Mouse (Mus musculus) MEL (cell line): ENCODE measurements around the gene Tgm2. TPM values are rescaled to one million over a fixed set of nuclear protein-coding genes. Genes with fewer than 3 reads are reported as not detected.

Source experiments
- DNase-seq: peaks from one replicate; pipeline ENCODE4 v3.0.0; 2011; ENCODE audit warnings: low read depth, low spot score
- H3K27ac ChIP-seq: 2 replicates; pipeline ENCODE4 v1.5.1; 2012; ENCODE audit warnings: low read depth, mild to moderate bottlenecking, control low read depth, low read length, moderate library complexity; ENCODE audit not compliant: control insufficient read depth
- H3K27me3 ChIP-seq, 2 experiments: fragments of 150-350 bp in 1 of 2; sonication (generic) in 1 of 2; 2 replicates each; pipeline ENCODE4 v1.6.1; 2012; ENCODE audit warnings: low read length in 2 of 2, mild to moderate bottlenecking in 2 of 2, improper control_type of control experiment in 1 of 2, moderate library complexity in 1 of 2; ENCODE audit not compliant: insufficient read depth in 2 of 2, control insufficient read depth in 1 of 2
- H3K36me3 ChIP-seq, 2 experiments: 2 replicates each; pipeline ENCODE4 v1.6.1; 2012 to 2014; ENCODE audit warnings: low read length in 2 of 2, improper control_type of control experiment in 1 of 2, inconsistent platforms in 1 of 2, mild to moderate bottlenecking in 1 of 2; ENCODE audit not compliant: insufficient read depth in 2 of 2, control insufficient read depth in 1 of 2
- H3K4me1 ChIP-seq, 2 experiments: fragments of 150-350 bp in 1 of 2; sonication (generic) in 1 of 2; 2 replicates each; pipeline ENCODE4 v1.6.1; 2012; ENCODE audit warnings: low read length in 2 of 2, improper control_type of control experiment in 1 of 2, mild to moderate bottlenecking in 1 of 2; ENCODE audit not compliant: insufficient read depth in 2 of 2, control insufficient read depth in 1 of 2
- H3K4me3 ChIP-seq, 2 experiments: fragments of 150-350 bp in 1 of 2; sonication (generic) in 1 of 2; 2 replicates each; pipeline ENCODE4 v1.5.1; 2012; ENCODE audit warnings: low read depth in 2 of 2, low read length in 2 of 2, mild to moderate bottlenecking in 2 of 2, moderate library complexity in 2 of 2, control low read depth in 1 of 2, improper control_type of control experiment in 1 of 2; ENCODE audit not compliant: control insufficient read depth in 1 of 2, insufficient read depth in 1 of 2
- H3K79me2 ChIP-seq: 2 replicates; pipeline ENCODE4 v1.6.1; 2012; ENCODE audit warnings: mild to moderate bottlenecking, low read length, moderate library complexity; ENCODE audit not compliant: control insufficient read depth, poor library complexity, insufficient read depth
- H3K9ac ChIP-seq: 2 replicates; pipeline ENCODE4 v1.6.1; 2012; ENCODE audit warnings: low read depth, mild to moderate bottlenecking, control low read depth, low read length, moderate library complexity; ENCODE audit not compliant: control insufficient read depth, poor library complexity, severe bottlenecking
- H3K9me3 ChIP-seq: fragments of 150-350 bp; sonication (generic); replicated peaks from 2 replicates; pipeline ENCODE4 v1.6.1; 2012; ENCODE audit warnings: mild to moderate bottlenecking, low read length, improper control_type of control experiment, moderate library complexity; ENCODE audit not compliant: insufficient read depth
- EP300 ChIP-seq, 2 experiments: IDR thresholded peaks; 2 replicates each; pipeline ENCODE4 v1.6.1; 2011; ENCODE audit warnings: improper control_type of control experiment in 2 of 2, low read length in 2 of 2, low read depth in 1 of 2, mild to moderate bottlenecking in 1 of 2
- GABPA ChIP-seq: IDR thresholded peaks from 2 replicates; pipeline ENCODE4 v1.6.1; 2012; ENCODE audit warnings: low read depth, mild to moderate bottlenecking, inconsistent platforms, low read length, improper control_type of control experiment, moderate library complexity
- HCFC1 ChIP-seq: IDR thresholded peaks from 2 replicates; pipeline ENCODE4 v1.6.1; 2012; ENCODE audit warnings: low read depth, mild to moderate bottlenecking, inconsistent platforms, low read length, improper control_type of control experiment, moderate library complexity
- MAFK ChIP-seq: IDR thresholded peaks from 2 replicates; pipeline ENCODE4 v1.6.1; 2011; ENCODE audit warnings: low read depth, mild to moderate bottlenecking, low read length, improper control_type of control experiment, borderline replicate concordance
- MAX ChIP-seq: IDR thresholded peaks from 2 replicates; pipeline ENCODE4 v1.6.1; 2011; ENCODE audit warnings: low read length, improper control_type of control experiment
- MXI1 ChIP-seq: IDR thresholded peaks from 2 replicates; pipeline ENCODE4 v1.6.1; 2011; ENCODE audit warnings: mild to moderate bottlenecking, low read depth, low read length, improper control_type of control experiment
- MYB ChIP-seq: IDR thresholded peaks from 2 replicates; pipeline ENCODE4 v1.6.1; 2011; ENCODE audit warnings: mild to moderate bottlenecking, low read depth, low read length, improper control_type of control experiment
- POLR2AphosphoS5 ChIP-seq: IDR thresholded peaks from 2 replicates; pipeline ENCODE4 v1.6.1; 2012; ENCODE audit warnings: low read depth, borderline replicate concordance, mild to moderate bottlenecking, inconsistent platforms, low read length, moderate library complexity, mixed read lengths
- SIN3A ChIP-seq: IDR thresholded peaks from 2 replicates; pipeline ENCODE4 v1.6.1; 2012; ENCODE audit warnings: low read length, improper control_type of control experiment, inconsistent platforms
- polyA plus RNA-seq, 2 experiments: library from polyadenylated mRNA; stranded (reverse) in 1 of 2; unstranded in 1 of 2; fragments of >175 nt in 1 of 2; fragments of >200 nt in 1 of 2; gene quantifications; 2 replicates each; pipeline versions ENCODE4 v1.2.1 to v1.2.4; 2012; ENCODE audit warnings: low replicate concordance in 2 of 2, low read depth in 1 of 2; ENCODE audit not compliant: insufficient read length in 2 of 2, insufficient read depth in 1 of 2, missing spikeins in 1 of 2
- total RNA-seq: library from RNA; depleted of rRNA; stranded (reverse); fragments of 300-350 nt; gene quantifications from 2 replicates; pipeline ENCODE4 v1.2.3, GENCODE M21; 2012

The Tgm2 gene
- total and polyA plus RNA-seq, 3 experiments: 7.7 to 11.0 TPM; not detected in 1

DNA sequence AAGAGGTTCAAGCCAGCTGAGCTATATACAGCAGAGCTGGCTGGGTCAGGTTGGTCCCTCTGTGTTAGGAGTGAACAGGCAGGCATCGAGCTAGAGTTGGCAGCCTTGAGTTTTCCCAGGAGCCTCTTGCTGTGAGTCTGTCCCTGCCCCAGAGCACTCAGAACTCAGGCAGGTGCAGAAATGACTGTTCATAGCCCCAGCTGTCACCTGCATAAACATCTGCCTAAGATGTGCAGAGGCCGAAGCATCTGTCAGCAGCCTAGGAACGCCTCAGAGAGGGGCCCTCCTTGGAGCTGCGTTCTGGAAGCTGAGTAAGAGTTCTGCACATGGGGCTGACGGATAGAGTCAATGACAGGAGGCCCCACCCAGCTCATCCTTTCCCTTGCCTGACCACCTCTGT is 31.3 kb downstream of the Tgm2 start:
- Histone ChIP-seq H3K9me3 (no peaks in the 10 kb centered on the region), H3K27ac (no peak overlapping the region), H3K36me3 (no peaks in the 10 kb centered on the region), H3K4me1 (peaks cover 0 to 8% of the 10 kb centered on the region in 2 experiments; a peak in 1 of 4 replicates), H3K27me3 (no peaks in the 10 kb centered on the region), H3K79me2 (no peaks in the 10 kb centered on the region), H3K9ac (no peak overlapping the region), H3K4me3 (no peak overlapping the region)
- no peak for TF ChIP-seq HCFC1
- no peak for TF ChIP-seq GABPA
- no peak for DNase-seq

DNA sequence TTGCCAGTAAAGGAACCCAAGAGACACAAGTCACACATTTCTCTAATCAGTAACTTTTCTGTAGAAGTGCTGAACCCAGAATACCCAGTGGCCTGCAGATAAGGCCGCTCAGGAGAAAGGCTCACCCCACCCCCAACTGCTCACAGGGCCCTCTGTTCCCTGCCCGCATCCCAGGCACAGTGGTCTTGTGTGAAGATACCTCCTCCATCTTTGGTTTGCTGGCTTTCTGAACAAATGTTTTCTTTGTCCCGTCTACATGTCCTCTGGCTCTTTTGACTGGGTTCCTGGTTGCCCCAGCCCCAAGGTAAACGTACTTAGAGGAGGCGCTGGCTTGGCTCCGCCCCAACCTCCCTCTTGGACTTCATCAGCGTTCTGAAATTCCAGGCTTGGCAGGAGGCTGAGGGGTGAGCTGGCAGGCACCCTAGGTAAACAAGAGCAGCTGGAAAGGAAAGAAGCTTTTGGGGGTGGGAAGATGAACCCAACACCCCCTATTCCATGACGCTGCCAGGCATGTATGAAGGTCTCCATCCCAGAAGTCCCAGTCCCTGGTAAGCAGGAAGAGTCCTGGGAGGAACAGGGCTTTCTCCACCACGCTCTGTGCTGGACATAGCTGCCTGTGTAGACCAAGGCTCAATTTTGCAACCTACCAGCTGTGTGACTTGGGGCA is 32.5 kb downstream of the Tgm2 start:
- Histone ChIP-seq H3K36me3 (no peaks in the 10 kb centered on the region), H3K4me1 (peaks cover 0 to 3% of the 10 kb centered on the region in 2 experiments; a peak in 1 of 4 replicates), H3K9me3 (no peaks in the 10 kb centered on the region), H3K79me2 (no peaks in the 10 kb centered on the region), H3K27me3 (no peaks in the 10 kb centered on the region), H3K4me3 (no peak overlapping the region), H3K9ac (no peak overlapping the region), H3K27ac (no peak overlapping the region)
- DNase-seq: peak; percentile 23
- TF ChIP-seq MYB (no peak), EP300 (IDR thresholded peaks at IDR 0.05; ENCODE audit: low read depth in 1 of 2, low read length in 2 of 2) (0 out of 4 replicates have a peak, but pooled peaks of 1 of the 2 experiments have one; percentile 9), MAX (no peak), MXI1 (no peak), MAFK (no peak)

DNA sequence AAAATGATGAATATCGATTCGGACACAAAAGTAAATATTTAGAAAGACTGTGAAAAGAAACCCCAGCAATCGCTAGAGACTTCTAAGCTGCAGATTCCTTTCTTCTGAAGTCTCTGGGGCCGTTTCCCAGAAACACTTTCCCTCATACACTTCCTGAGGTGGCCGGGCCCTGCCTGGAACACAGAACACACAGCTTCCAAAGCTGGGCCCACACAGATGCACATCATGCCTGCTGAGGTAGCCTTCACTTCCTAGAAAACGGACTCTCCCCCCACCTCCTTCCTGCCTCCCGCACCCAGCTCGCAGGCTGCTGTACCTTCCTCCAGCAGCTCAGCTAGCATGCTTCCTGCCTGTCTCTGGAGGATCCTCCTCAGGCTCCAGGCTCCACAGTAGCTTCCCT is 36.7 kb downstream of the Tgm2 start:
- Histone ChIP-seq H3K27ac (no peak overlapping the region), H3K4me3 (no peak overlapping the region), H3K4me1 (peaks cover 0 to 3% of the 10 kb centered on the region in 2 experiments; a peak in 1 of 4 replicates), H3K27me3 (no peaks in the 10 kb centered on the region), H3K9ac (no peak overlapping the region), H3K79me2 (no peaks in the 10 kb centered on the region), H3K9me3 (no peaks in the 10 kb centered on the region), H3K36me3 (no peaks in the 10 kb centered on the region)
- no peak for DNase-seq
- TF ChIP-seq POLR2AphosphoS5 (no peak), SIN3A (no peak), MAX (no peak)
